In the genomic region with DNA sequence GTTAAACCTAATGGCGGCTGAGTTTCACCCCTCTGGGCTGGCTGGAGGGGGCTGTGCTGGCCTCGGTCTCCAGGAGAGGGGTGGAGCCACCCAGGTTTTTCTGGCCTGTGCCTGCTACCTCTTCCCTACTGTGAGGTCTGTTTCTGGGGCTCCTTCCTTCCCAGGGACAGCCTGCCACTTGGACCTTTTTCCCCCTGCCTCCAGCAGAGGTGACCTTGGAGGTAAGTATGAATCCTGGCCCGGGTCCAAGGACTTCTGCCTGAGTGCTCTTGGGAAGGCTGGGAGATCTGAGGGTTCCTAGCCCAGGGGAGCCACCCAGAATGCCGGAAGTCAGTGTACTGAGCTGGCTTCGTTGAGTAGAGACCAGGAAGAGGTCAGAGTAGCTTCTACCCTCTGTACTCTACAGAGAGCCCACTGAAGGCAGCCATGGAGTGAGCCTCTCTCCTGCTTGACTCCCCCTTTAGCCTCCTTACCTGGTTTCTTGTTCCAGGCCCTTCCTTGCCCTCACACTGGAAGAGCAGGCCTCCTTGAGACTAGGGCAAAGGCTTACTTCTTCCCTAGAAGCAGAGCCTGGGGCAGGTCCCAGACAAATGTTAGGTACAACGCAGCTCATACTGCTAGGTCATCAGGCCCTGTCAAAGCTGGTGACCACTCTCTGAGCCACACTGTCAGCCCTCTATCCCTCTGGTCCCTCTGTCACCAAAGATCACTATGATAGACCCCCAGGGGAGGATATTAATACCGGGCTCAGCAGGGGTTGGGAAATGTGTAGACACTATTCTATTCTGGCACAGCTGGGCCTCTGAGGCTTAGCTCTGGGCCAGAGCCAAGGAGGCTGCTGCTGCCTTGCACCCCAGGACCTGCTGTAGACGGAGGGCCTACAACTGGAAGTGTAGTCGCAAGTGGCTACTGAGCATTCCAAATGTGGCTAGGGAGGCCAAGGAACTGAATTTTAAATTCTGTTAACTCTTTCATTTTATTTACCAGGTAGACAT, we compare ENCODE assay signal across 9 mouse cellular contexts. TPM values are rescaled to one million over a fixed set of nuclear protein-coding genes. Genes with fewer than 3 reads are reported as not detected.
DNase-seq lines count a peak whose midpoint lies in the region; ATAC-seq lines count a peak whose summit lies in the region.
"Had no signal": no experiment of that assay in that cellular context is flagged by ENCODE, and none has a peak within 500 bp of the region (broad histone marks: within the 10 kb centered on the region; RNA-seq: fewer than 3 reads in every experiment).

No protein-coding gene starts in this region.

- H3K9me3 ChIP-seq in limb, embryonic 12.5 days = no peaks in the 10 kb centered on the region
- H3K9me3 ChIP-seq in stomach, embryonic 14.5 days (ENCODE audit: control insufficient read depth, low read depth, low read length) = no peaks in the 10 kb centered on the region
- H3K9me3 ChIP-seq: neural tube, embryonic 13.5 days had no signal

- 51% methylated on average over 9 of the region's 9 CpGs for WGBS in limb, embryonic 12.5 days
- WGBS in stomach, embryonic 14.5 days = 47% methylated on average over 9 of the region's 9 CpGs

- no peak for ATAC-seq in limb, embryonic 12.5 days (ENCODE audit: insufficient number of reproducible peaks, insufficient read depth, low FRiP score, low TSS enrichment, low read depth)
- ATAC-seq in stomach, embryonic 14.5 days (ENCODE audit: insufficient number of reproducible peaks, insufficient read depth, low FRiP score, low read depth) = peak; percentile 59

- H3K27me3 ChIP-seq in limb, embryonic 12.5 days = no peaks in the 10 kb centered on the region
- H3K27me3 ChIP-seq in stomach, embryonic 14.5 days (ENCODE audit: control insufficient read depth, insufficient read depth, low read length) = no peaks in the 10 kb centered on the region
- H3K27me3 ChIP-seq: neural tube, embryonic 13.5 days had no signal

- peaks cover 37% of the 10 kb centered on the region for H3K4me1 ChIP-seq in limb, embryonic 12.5 days (replicated peaks)
- H3K4me1 ChIP-seq in stomach, embryonic 14.5 days (ENCODE audit: control insufficient read depth, insufficient read depth, low read length) = peaks cover 13% of the 10 kb centered on the region; the same call in 1 of the 2 replicates

- no peaks in the 10 kb centered on the region for H3K36me3 ChIP-seq in limb, embryonic 12.5 days
- H3K36me3 ChIP-seq in stomach, embryonic 14.5 days (ENCODE audit: control insufficient read depth, insufficient read depth, low read length) = no peaks in the 10 kb centered on the region
- H3K36me3 ChIP-seq: neural tube, embryonic 13.5 days had no signal

- no peak overlapping the region for H3K9ac ChIP-seq in limb, embryonic 12.5 days (replicated peaks)
- H3K9ac ChIP-seq in stomach, embryonic 14.5 days (replicated peaks; ENCODE audit: low read depth, low read length) = no peak overlapping the region
- H3K9ac ChIP-seq: neural tube, embryonic 13.5 days had no signal

- peak; percentile 35 for DNase-seq in left cerebral cortex, postnatal 4 days
- no peak for DNase-seq in left cerebral cortex, adult 9 months (ENCODE audit: low spot score in 2 of 2)
- peak; percentile 53 for DNase-seq in heart, postnatal 4 days
- DNase-seq in embryo, embryonic 11 days = no peak
- no peak for DNase-seq in right cerebral cortex, postnatal 14 days
- no peak for DNase-seq in urinary bladder, postnatal 14 days (ENCODE audit: low spot score)

- H3K4me2 ChIP-seq in limb, embryonic 12.5 days = no peak overlapping the region
- H3K4me2 ChIP-seq in stomach, embryonic 14.5 days (replicated peaks; ENCODE audit: low read depth, low read length) = no peak overlapping the region; the same call in 1 of the 2 replicates
- H3K4me2 ChIP-seq: neural tube, embryonic 13.5 days had no signal

- H3K27ac ChIP-seq in limb, embryonic 12.5 days = peak overlapping the region; percentile 76
- H3K27ac ChIP-seq in stomach, embryonic 14.5 days (ENCODE audit: low read length) = peak overlapping the region; percentile 61
- H3K27ac ChIP-seq: neural tube, embryonic 13.5 days had no signal

- no peak overlapping the region for H3K4me3 ChIP-seq in limb, embryonic 12.5 days (replicated peaks)
- no peak overlapping the region for H3K4me3 ChIP-seq in stomach, embryonic 14.5 days (ENCODE audit: low read depth, low read length)
- H3K4me3 ChIP-seq: neural tube, embryonic 13.5 days had no signal

- intact Hi-C loops in left cerebral cortex, postnatal 4 days (cut with DNase I) = no loop called here

RNA-seq across cellular contexts. Expression of a gene that starts 12.5 kb away (rescaled TPM):
- total RNA-seq in left cerebral cortex, postnatal 4 days (2021) = 100 to 1,000 TPM; 229 to 236 TPM
- 10 to 100 TPM; 20.5 TPM for total RNA-seq in heart, postnatal 4 days (2021)
- 2.5 and 2.6 TPM in 2 replicates for polyA plus RNA-seq in limb, embryonic 12.5 days (2016; fragmentation: Nextera tagmentation; extraction: Ambion mirVana)
- polyA plus RNA-seq in stomach, embryonic 14.5 days (2014; fragmentation: Nextera tagmentation; extraction: Ambion mirVana) = 5.2 and 6.2 TPM in 2 replicates

Comparison
In these comparisons a context has a peak if more than half of its experiments do, and no peak if none do; other contexts are left out.
1. DNase-seq: peak in left cerebral cortex, postnatal 4 days (single experiment) and heart, postnatal 4 days (single experiment); none in left cerebral cortex, adult 9 months (0 of 2), embryo, embryonic 11 days (single experiment), right cerebral cortex, postnatal 14 days (single experiment) and urinary bladder, postnatal 14 days (single experiment).
2. RNA of a gene that starts 12.5 kb away (total RNA-seq): 229 to 236 TPM in left cerebral cortex, postnatal 4 days; 20.5 TPM in heart, postnatal 4 days; every median in the first group is over 10 times any median in the second.